Mouse (Mus musculus) stomach, postnatal 0 days (tissue): ENCODE measurements around the gene Saysd1. TPM values are rescaled to one million over a fixed set of nuclear protein-coding genes. Genes with fewer than 3 reads are reported as not detected.

Source experiments
- ATAC-seq: fragments of 200-750 bp; cut with Nextera tagmentation; 2 replicates; pipeline ENCODE4 v1.8.0; 2017; ENCODE audit not compliant: low FRiP score, low TSS enrichment
- DNase-seq: peaks from one replicate; pipeline ENCODE4 v3.0.0-alpha.2; 2016; ENCODE audit warnings: low spot score
- H3K27ac ChIP-seq: fragments of 300-500 bp; sonication (generic); replicated peaks from 2 replicates; pipeline ENCODE4 v1.5.1; 2014; ENCODE audit warnings: mild to moderate bottlenecking, control low read depth
- H3K27me3 ChIP-seq: fragments of 300-500 bp; sonication (generic); 2 replicates; pipeline ENCODE4 v1.6.1; 2014; ENCODE audit warnings: low read length; ENCODE audit not compliant: control insufficient read depth, insufficient read depth
- H3K36me3 ChIP-seq: fragments of 300-500 bp; sonication (generic); 2 replicates; pipeline ENCODE4 v1.6.1; 2014; ENCODE audit warnings: low read length, mixed read lengths; ENCODE audit not compliant: control insufficient read depth, insufficient read depth
- H3K4me1 ChIP-seq: fragments of 300-500 bp; sonication (generic); replicated peaks from 2 replicates; pipeline ENCODE4 v1.6.1; 2014; ENCODE audit warnings: antibody characterized with exemption; ENCODE audit not compliant: control insufficient read depth, insufficient read depth
- H3K4me2 ChIP-seq: fragments of 300-500 bp; sonication (generic); replicated peaks from 2 replicates; pipeline ENCODE4 v1.6.1; 2014; ENCODE audit warnings: low read depth, mild to moderate bottlenecking, control low read depth, moderate library complexity
- H3K4me3 ChIP-seq: fragments of 300-500 bp; sonication (generic); 2 replicates; pipeline ENCODE4 v1.5.1; 2014; ENCODE audit warnings: low read depth, low read length, control low read depth
- H3K9ac ChIP-seq: fragments of 300-500 bp; sonication (generic); 2 replicates; pipeline ENCODE4 v1.6.1; 2014; ENCODE audit warnings: mild to moderate bottlenecking, low read length, control low read depth, mixed read lengths
- H3K9me3 ChIP-seq: fragments of 300-500 bp; sonication (generic); 2 replicates; pipeline ENCODE4 v1.6.1; 2016; ENCODE audit warnings: low read length; ENCODE audit not compliant: control insufficient read depth
- CTCF ChIP-seq: IDR thresholded peaks from 2 replicates; pipeline ENCODE4 v1.5.1; 2016; ENCODE audit warnings: antibody characterized with exemption, low read depth, mild to moderate bottlenecking, moderate library complexity
- EP300 ChIP-seq: optimal IDR thresholded peaks from 2 replicates; pipeline ENCODE3; 2016; ENCODE audit warnings: antibody characterized with exemption
- WGBS: fragments of 180-500 bp; shearing (Covaris S2); extraction: QIAGEN DNeasy Blood & Tissue Kit; methylation state at CpG from one replicate; pipeline ENCODE4 v1.1.7; 2014; 5-methylcytosine and 5-hydroxymethylcytosine counted together
- polyA plus RNA-seq: library from polyadenylated mRNA; unstranded; fragments of >200 nt; fragmentation: Nextera tagmentation; extraction: Ambion mirVana; gene quantifications from 2 replicates; pipeline ENCODE4 v1.2.1, GENCODE M21; 2015

The Saysd1 gene
- polyA plus RNA-seq, 1 experiment from 2014 or later, result 14.2 TPM

GRCm38 (mm10) chr14:20128162-20128561, 10.2 kb downstream of the Saysd1 start:
- Histone ChIP-seq H3K4me1 (no peaks in the 10 kb centered on the region), H3K9me3 (no peaks in the 10 kb centered on the region), H3K36me3 (no peaks in the 10 kb centered on the region), H3K27ac (no peak overlapping the region), H3K9ac (no peak overlapping the region), H3K27me3 (no peaks in the 10 kb centered on the region), H3K4me3 (no peak overlapping the region), H3K4me2 (no peak overlapping the region)
- no peak for DNase-seq
- ATAC-seq, result no peak
- TF ChIP-seq EP300 (no peak), CTCF (no peak)
- 70% methylated on average over 6 of the region's 6 CpGs for WGBS

- no peaks in the 10 kb centered on the region for H3K9me3 ChIP-seq
- DNase-seq (no peak), ATAC-seq (0 out of 2 replicates have a peak, but pooled peaks have one; percentile 8)
- no peak overlapping the region for H3K4me3 ChIP-seq
- H3K4me2 ChIP-seq, result no peak overlapping the region
- H3K27me3 ChIP-seq, result no peaks in the 10 kb centered on the region
- H3K36me3 ChIP-seq, result no peaks in the 10 kb centered on the region
- TF ChIP-seq CTCF, result peak; percentile 17
- TF ChIP-seq EP300, result no peak
- 69% methylated on average over 15 of the region's 15 CpGs for WGBS
- no peak overlapping the region for H3K9ac ChIP-seq
- no peaks in the 10 kb centered on the region for H3K4me1 ChIP-seq
- H3K27ac ChIP-seq, result no peak overlapping the region
Measured at GRCm38 (mm10) chr14:20127406-20128087, 10.8 kb downstream of the Saysd1 start.

- ATAC-seq, result no peak
- TF ChIP-seq CTCF (no peak), EP300 (no peak)
- Histone ChIP-seq H3K27me3 (no peaks in the 10 kb centered on the region), H3K4me1 (no peaks in the 10 kb centered on the region), H3K27ac (no peak overlapping the region), H3K9me3 (no peaks in the 10 kb centered on the region), H3K9ac (no peak overlapping the region), H3K4me2 (no peak overlapping the region), H3K36me3 (no peaks in the 10 kb centered on the region), H3K4me3 (no peak overlapping the region)
- 65% methylated on average over 5 of the region's 5 CpGs for WGBS
- no peak for DNase-seq
Measured at GRCm38 (mm10) chr14:20120868-20121267, 17.5 kb downstream of the Saysd1 start.

DNA sequence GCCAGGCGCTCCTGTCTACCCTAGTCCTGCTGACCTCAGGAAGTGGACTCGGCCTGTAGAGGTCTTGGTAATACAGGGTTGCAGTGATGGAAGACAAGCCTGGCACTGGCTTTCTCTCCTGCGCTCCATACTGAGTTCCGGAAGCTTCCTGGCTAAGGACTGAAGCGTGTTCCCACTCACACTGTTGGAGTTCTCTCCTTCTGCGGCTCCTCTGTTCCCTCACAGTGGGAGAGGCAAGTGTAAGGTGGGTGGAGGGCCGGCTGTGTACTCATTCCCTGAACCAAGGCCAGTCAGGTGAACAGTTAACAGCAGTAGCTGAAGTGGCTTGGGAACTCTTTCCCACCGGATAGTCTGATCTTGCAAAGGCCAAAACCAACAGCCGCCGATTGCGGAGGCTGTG, 18.3 kb downstream of the Saysd1 start:
- 89% methylated on average over 11 of the region's 11 CpGs for WGBS
- Histone ChIP-seq H3K27ac (no peak overlapping the region), H3K9me3 (no peaks in the 10 kb centered on the region), H3K4me1 (no peaks in the 10 kb centered on the region), H3K9ac (no peak overlapping the region), H3K27me3 (no peaks in the 10 kb centered on the region), H3K4me2 (no peak overlapping the region), H3K4me3 (no peak overlapping the region), H3K36me3 (no peaks in the 10 kb centered on the region)
- DNase-seq (no peak), ATAC-seq (no peak)
- TF ChIP-seq CTCF (no peak), EP300 (no peak)

- no peak for ATAC-seq
- DNase-seq, result no peak
Measured at GRCm38 (mm10) chr14:20116149-20116605, 22.2 kb downstream of the Saysd1 start.

GRCm38 (mm10) chr14:20114951-20115350, 23.4 kb downstream of the Saysd1 start:
- Histone ChIP-seq H3K9me3 (no peaks in the 10 kb centered on the region), H3K36me3 (no peaks in the 10 kb centered on the region), H3K27me3 (no peaks in the 10 kb centered on the region), H3K27ac (no peak overlapping the region), H3K4me1 (no peaks in the 10 kb centered on the region), H3K4me3 (no peak overlapping the region), H3K4me2 (no peak overlapping the region), H3K9ac (no peak overlapping the region)
- TF ChIP-seq CTCF (no peak), EP300 (no peak)
- DNase-seq (no peak), ATAC-seq (no peak)
- WGBS, result 84% methylated on average over 6 of the region's 6 CpGs

More at GRCm38 (mm10) chr14:20116149-20116605, 22.2 kb downstream of the Saysd1 start:
- Histone ChIP-seq H3K4me1 (no peaks in the 10 kb centered on the region), H3K36me3 (no peaks in the 10 kb centered on the region), H3K27ac (no peak overlapping the region), H3K9me3 (no peaks in the 10 kb centered on the region), H3K4me2 (no peak overlapping the region), H3K27me3 (no peaks in the 10 kb centered on the region), H3K4me3 (no peak overlapping the region), H3K9ac (no peak overlapping the region)
- WGBS, result 45% methylated on average over 9 of the region's 9 CpGs
- no peak for TF ChIP-seq EP300
- 0 out of 2 replicates have a peak, but pooled peaks have one; percentile 1 for TF ChIP-seq CTCF
